Mouse (Mus musculus) lung, embryonic 15.5 days (tissue): ENCODE results near the gene Rad9a. TPM values are rescaled to one million over a fixed set of nuclear protein-coding genes. Genes with fewer than 3 reads are reported as not detected.

ENCODE experiments used
- ATAC-seq: fragments of 200-750 bp; cut with Nextera tagmentation; 2 replicates; pipeline ENCODE4 v1.8.0; 2017; ENCODE audit warnings: moderate number of reproducible peaks, borderline replicate concordance; ENCODE audit not compliant: low FRiP score, low TSS enrichment; ENCODE audit errors: extremely low read depth
- H3K27ac ChIP-seq: fragments of 300-500 bp; sonication (generic); 2 replicates; pipeline ENCODE4 v1.5.1; 2015; ENCODE audit warnings: moderate library complexity, mild to moderate bottlenecking, inconsistent platforms
- H3K27me3 ChIP-seq: fragments of 300-500 bp; sonication (generic); 2 replicates; pipeline ENCODE4 v1.6.1; 2015; ENCODE audit warnings: inconsistent platforms
- H3K36me3 ChIP-seq: fragments of 300-500 bp; sonication (generic); 2 replicates; pipeline ENCODE4 v1.6.1; 2015; ENCODE audit warnings: inconsistent platforms
- H3K4me1 ChIP-seq: fragments of 300-500 bp; sonication (generic); 2 replicates; pipeline ENCODE4 v1.6.1; 2015; ENCODE audit warnings: inconsistent platforms
- H3K4me2 ChIP-seq: fragments of 300-500 bp; sonication (generic); 2 replicates; pipeline ENCODE4 v1.6.1; 2015; ENCODE audit warnings: inconsistent platforms, mild to moderate bottlenecking, moderate library complexity
- H3K4me3 ChIP-seq: fragments of 300-500 bp; sonication (generic); 2 replicates; pipeline ENCODE4 v1.5.1; 2015; ENCODE audit warnings: mild to moderate bottlenecking, inconsistent platforms
- H3K9ac ChIP-seq: fragments of 300-500 bp; sonication (generic); 2 replicates; pipeline ENCODE4 v1.6.1; 2015; ENCODE audit warnings: inconsistent platforms
- H3K9me3 ChIP-seq: fragments of 300-500 bp; sonication (generic); 2 replicates; pipeline ENCODE4 v1.6.1; 2016; ENCODE audit warnings: inconsistent platforms
- WGBS: fragments of 180-500 bp; shearing (Covaris S2); methylation state at CpG from one replicate; pipeline ENCODE4 v1.1.7; 2015; 5-methylcytosine and 5-hydroxymethylcytosine counted together
- polyA plus RNA-seq: library from polyadenylated mRNA; unstranded; fragments of >200 nt; fragmentation: Nextera tagmentation; extraction: Ambion mirVana; gene quantifications from 2 replicates; pipeline ENCODE4 v1.2.1, GENCODE M21; 2015

The Rad9a gene
- polyA plus RNA-seq, 1 experiment from 2014 or later: 34.7 TPM

GRCm38 (mm10) chr19:4156073-4156579 is 45.3 kb downstream of the Rad9a start:
- H3K27me3 ChIP-seq: no peaks in the 10 kb centered on the region
- ATAC-seq: no peak
- H3K9me3 ChIP-seq: no peaks in the 10 kb centered on the region
- no peak overlapping the region for H3K9ac ChIP-seq
- H3K4me3 ChIP-seq: no peak overlapping the region
- peaks cover 53% of the 10 kb centered on the region for H3K36me3 ChIP-seq
- WGBS: 75% methylated on average over 20 of the region's 20 CpGs
- H3K27ac ChIP-seq: no peak overlapping the region
- no peaks in the 10 kb centered on the region for H3K4me1 ChIP-seq
- H3K4me2 ChIP-seq: no peak overlapping the region

DNA sequence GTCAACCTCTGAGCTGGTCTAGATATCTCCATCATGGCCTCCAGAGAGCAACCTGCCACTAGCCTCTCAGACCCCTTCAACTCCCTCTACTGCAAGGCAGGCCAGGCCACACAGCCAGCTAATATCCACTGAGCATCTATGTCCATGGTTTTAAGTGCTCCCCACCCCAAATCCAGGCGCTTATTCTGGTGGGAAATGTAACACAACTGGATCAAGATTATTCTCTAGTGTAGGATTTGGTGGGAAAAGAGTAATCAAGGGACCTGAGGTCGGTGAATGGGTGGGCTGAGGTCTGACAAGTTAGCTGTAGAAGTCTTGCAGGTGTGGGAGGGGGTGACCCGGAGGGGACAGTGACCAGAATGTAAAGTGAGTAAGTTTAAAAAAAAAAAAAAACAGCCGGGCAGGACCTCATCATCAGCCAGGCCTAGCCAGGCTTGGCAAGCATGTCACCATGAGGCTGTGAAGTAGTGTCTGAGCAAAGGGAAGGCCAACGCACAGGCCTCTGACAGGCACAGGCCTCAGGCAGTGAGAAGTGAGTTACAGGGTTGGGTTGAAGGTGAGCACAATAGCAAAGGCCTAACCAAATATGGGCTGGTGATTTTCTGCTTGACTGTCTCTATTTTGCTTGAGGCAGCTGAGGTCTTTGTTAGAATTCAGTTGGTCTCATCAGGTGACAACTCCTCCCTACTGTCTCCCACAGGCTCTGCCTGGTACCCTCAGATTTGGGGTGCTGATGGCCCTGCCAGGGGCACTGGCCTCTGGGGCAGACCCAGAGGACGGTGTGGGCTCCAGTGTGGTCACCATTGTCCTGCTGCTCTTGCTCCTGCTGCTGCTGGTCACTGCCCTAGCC is 46.0 kb downstream of the Rad9a start:
- Histone ChIP-seq H3K9me3 (no peaks in the 10 kb centered on the region), H3K4me2 (no peak overlapping the region), H3K4me1 (no peaks in the 10 kb centered on the region), H3K4me3 (no peak overlapping the region), H3K36me3 (peaks cover 50% of the 10 kb centered on the region), H3K27ac (no peak overlapping the region), H3K27me3 (no peaks in the 10 kb centered on the region), H3K9ac (no peak overlapping the region)
- ATAC-seq: no peak
- 75% methylated on average over 6 of the region's 6 CpGs for WGBS

GRCm38 (mm10) chr19:4154437-4155222 is 46.8 kb downstream of the Rad9a start:
- no peak for ATAC-seq
- H3K9me3 ChIP-seq: no peaks in the 10 kb centered on the region
- no peak overlapping the region for H3K9ac ChIP-seq
- H3K27ac ChIP-seq: no peak overlapping the region
- H3K4me2 ChIP-seq: no peak overlapping the region
- H3K4me1 ChIP-seq: peaks cover 2% of the 10 kb centered on the region
- peaks cover 45% of the 10 kb centered on the region for H3K36me3 ChIP-seq
- no peaks in the 10 kb centered on the region for H3K27me3 ChIP-seq
- no peak overlapping the region for H3K4me3 ChIP-seq
- WGBS: 71% methylated on average over 13 of the region's 13 CpGs

DNA sequence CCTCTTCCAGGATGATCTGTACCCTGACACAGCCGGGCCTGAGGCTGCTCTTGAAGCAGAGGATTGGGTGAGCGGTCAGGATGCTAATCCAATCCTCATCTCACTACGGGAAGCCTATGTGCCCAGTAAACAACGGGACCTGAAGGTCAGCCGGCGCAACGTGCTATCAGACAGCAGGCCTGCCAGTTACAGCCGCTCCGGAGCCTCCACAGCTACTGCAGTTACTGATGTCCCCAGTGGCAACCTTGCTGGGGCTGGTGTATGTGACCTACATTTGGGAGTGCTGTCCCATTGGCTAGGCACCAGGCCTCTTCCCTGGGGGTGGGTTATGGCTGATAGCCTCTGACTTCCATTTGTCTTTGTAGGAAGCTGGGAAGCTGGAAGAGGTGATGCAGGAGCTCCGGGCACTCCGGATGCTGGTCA is 48.2 kb downstream of the Rad9a start, which contains the start of gene Ptprcap:
Gene Ptprcap, plus strand, starts transcription at position 373 of the 423 bp plus-strand sequence.
- Histone ChIP-seq H3K9me3 (no peaks in the 10 kb centered on the region), H3K4me3 (no peak within 1 kb of the TSS), H3K27ac (no peak within 1 kb of the TSS), H3K4me1 (peaks cover 10% of the 10 kb centered on the region), H3K36me3 (peaks cover 31% of the 10 kb centered on the region), H3K9ac (no peak within 1 kb of the TSS), H3K27me3 (no peaks in the 10 kb centered on the region), H3K4me2 (no peak within 1 kb of the TSS)
- WGBS: 55% methylated on average over 11 of the region's 11 CpGs
- ATAC-seq: no peak

GRCm38 (mm10) chr19:4152445-4153231 is 48.8 kb downstream of the Rad9a start:
- 82% methylated on average over 8 of the region's 8 CpGs for WGBS
- no peak overlapping the region for H3K4me3 ChIP-seq
- peaks cover 25% of the 10 kb centered on the region for H3K36me3 ChIP-seq
- H3K4me2 ChIP-seq: no peak overlapping the region
- H3K27me3 ChIP-seq: no peaks in the 10 kb centered on the region
- peaks cover 16% of the 10 kb centered on the region for H3K4me1 ChIP-seq
- no peak overlapping the region for H3K27ac ChIP-seq
- no peak for ATAC-seq
- H3K9me3 ChIP-seq: no peaks in the 10 kb centered on the region
- no peak overlapping the region for H3K9ac ChIP-seq

GRCm38 (mm10) chr19:4151898-4152297 is 49.6 kb downstream of the Rad9a start:
- H3K27me3 ChIP-seq: no peaks in the 10 kb centered on the region
- no peak overlapping the region for H3K27ac ChIP-seq
- WGBS: 89% methylated on average over 5 of the region's 5 CpGs
- ATAC-seq: no peak
- no peak overlapping the region for H3K4me2 ChIP-seq
- H3K4me3 ChIP-seq: no peak overlapping the region
- H3K36me3 ChIP-seq: peaks cover 18% of the 10 kb centered on the region
- H3K4me1 ChIP-seq: peaks cover 16% of the 10 kb centered on the region
- no peaks in the 10 kb centered on the region for H3K9me3 ChIP-seq
- no peak overlapping the region for H3K9ac ChIP-seq

DNA sequence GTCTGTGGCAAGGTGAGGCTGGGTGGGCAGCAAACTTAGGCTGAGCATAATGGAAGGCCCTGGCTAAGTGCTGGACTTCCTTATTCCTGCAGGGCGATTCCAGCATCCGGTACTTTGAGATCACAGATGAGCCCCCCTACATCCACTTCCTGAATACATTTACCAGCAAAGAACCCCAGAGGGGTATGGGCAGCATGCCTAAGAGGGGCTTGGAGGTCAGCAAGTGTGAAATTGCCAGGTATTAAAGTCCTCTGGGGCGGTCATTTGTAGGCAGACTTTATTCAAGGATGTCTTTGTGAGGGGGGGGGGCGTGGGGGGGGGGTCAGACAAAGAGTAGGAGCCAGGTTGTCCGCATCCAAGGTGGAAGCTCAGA is 50.0 kb downstream of the Rad9a start:
- H3K9ac ChIP-seq: no peak overlapping the region
- peaks cover 14% of the 10 kb centered on the region for H3K36me3 ChIP-seq
- H3K4me2 ChIP-seq: no peak overlapping the region
- no peak overlapping the region for H3K4me3 ChIP-seq
- no peak overlapping the region for H3K27ac ChIP-seq
- no peaks in the 10 kb centered on the region for H3K9me3 ChIP-seq
- 79% methylated on average over 5 of the region's 5 CpGs for WGBS
- no peaks in the 10 kb centered on the region for H3K27me3 ChIP-seq
- H3K4me1 ChIP-seq: peaks cover 16% of the 10 kb centered on the region
- no peak for ATAC-seq

GRCm38 (mm10) chr19:4150567-4151487 is 50.6 kb downstream of the Rad9a start:
- Histone ChIP-seq H3K4me1 (peaks cover 16% of the 10 kb centered on the region), H3K27ac (no peak overlapping the region), H3K4me2 (no peak overlapping the region), H3K4me3 (no peak overlapping the region), H3K27me3 (no peaks in the 10 kb centered on the region), H3K9me3 (no peaks in the 10 kb centered on the region), H3K9ac (no peak overlapping the region), H3K36me3 (peaks cover 14% of the 10 kb centered on the region)
- ATAC-seq: no peak
- 81% methylated on average over 22 of the region's 22 CpGs for WGBS

GRCm38 (mm10) chr19:4149764-4150461 is 51.5 kb downstream of the Rad9a start:
- Histone ChIP-seq H3K36me3 (peaks cover 14% of the 10 kb centered on the region), H3K9ac (no peak overlapping the region), H3K4me2 (peak overlapping the region; percentile 82), H3K4me3 (no peak overlapping the region), H3K27ac (no peak overlapping the region), H3K4me1 (peaks cover 16% of the 10 kb centered on the region), H3K9me3 (no peaks in the 10 kb centered on the region), H3K27me3 (no peaks in the 10 kb centered on the region)
- 93% methylated on average over 17 of the region's 17 CpGs for WGBS
- no peak for ATAC-seq

DNA sequence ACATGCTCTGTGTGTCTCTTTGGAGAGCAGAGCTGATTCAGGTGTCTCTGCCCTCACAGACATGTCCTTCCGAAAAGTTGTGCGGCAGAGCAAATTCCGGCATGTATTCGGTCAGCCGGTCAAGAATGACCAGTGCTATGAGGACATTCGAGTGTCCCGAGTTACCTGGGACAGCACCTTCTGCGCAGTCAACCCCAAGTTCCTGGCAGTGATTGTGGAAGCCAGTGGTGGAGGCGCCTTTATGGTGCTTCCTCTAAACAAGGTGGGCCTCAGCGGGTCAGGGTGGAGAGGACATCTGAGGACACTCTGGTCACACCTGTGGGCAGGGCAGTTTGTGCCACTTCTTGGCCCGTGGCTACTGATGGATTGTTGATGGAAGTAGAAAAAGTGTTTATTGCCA is 52.2 kb downstream of the Rad9a start:
- H3K27ac ChIP-seq: no peak overlapping the region
- WGBS: 77% methylated on average over 11 of the region's 11 CpGs
- no peak for ATAC-seq

More for the DNA sequence above, 52.2 kb downstream of the Rad9a start:
- peaks cover 14% of the 10 kb centered on the region for H3K36me3 ChIP-seq
- H3K27me3 ChIP-seq: no peaks in the 10 kb centered on the region
- H3K4me3 ChIP-seq: peak overlapping the region; percentile 96
- H3K4me1 ChIP-seq: peaks cover 16% of the 10 kb centered on the region
- peak overlapping the region; percentile 82 for H3K4me2 ChIP-seq
- peak overlapping the region; percentile 93 for H3K9ac ChIP-seq
- no peaks in the 10 kb centered on the region for H3K9me3 ChIP-seq
